Mouse (Mus musculus): ENCODE results near the gene Atraid. TPM values are rescaled to one million over a fixed set of nuclear protein-coding genes. Genes with fewer than 3 reads are reported as not detected.
"Not testable (repeated sequence)": the region's sequence is repeated elsewhere in the genome, so short reads cannot be mapped to it uniquely, and the experiment has no call there.

The Atraid gene
- total RNA-seq, 2 experiments from 2014 or later = 73.9 to 86.6 TPM

- not testable (repeated sequence) for DNase-seq (ENCODE audit: low spot score in 2 of 2)
These were observed 5.6 kb downstream of the Atraid start for GRCm38 (mm10) chr5:31053728-31054127.

GRCm38 (mm10) chr5:31054261-31055215, 6.4 kb downstream of the Atraid start, which contains the start of gene Cad:
TSS of gene Cad (plus strand) at chr5:31054780.
- peak; percentile 89 to 95 for DNase-seq (ENCODE audit: low spot score in 2 of 2)

GRCm38 (mm10) chr5:31055216-31056140, 7.4 kb downstream of the Atraid start:
- DNase-seq (ENCODE audit: low spot score in 2 of 2) = no peak

GRCm38 (mm10) chr5:31069810-31070209, 21.7 kb downstream of the Atraid start:
- no peak for DNase-seq (ENCODE audit: low spot score in 2 of 2)

GRCm38 (mm10) chr5:31071059-31071458, 22.9 kb downstream of the Atraid start:
- no peak for DNase-seq (ENCODE audit: low spot score in 2 of 2)

GRCm38 (mm10) chr5:31071821-31072220, 23.7 kb downstream of the Atraid start:
- DNase-seq (ENCODE audit: low spot score in 2 of 2) = no peak

- no peak for DNase-seq (ENCODE audit: low spot score in 2 of 2)
These were observed 25.1 kb downstream of the Atraid start for GRCm38 (mm10) chr5:31073176-31073575.

GRCm38 (mm10) chr5:31076346-31076745, 28.2 kb downstream of the Atraid start:
- DNase-seq (ENCODE audit: low spot score in 2 of 2) = no peak

- peak in 1 of 2 experiments; percentile 50 for DNase-seq (ENCODE audit: low spot score in 2 of 2)
These were observed 32.1 kb downstream of the Atraid start for GRCm38 (mm10) chr5:31080059-31080794.

- DNase-seq (ENCODE audit: low spot score in 2 of 2) = no peak
These were observed 32.7 kb downstream of the Atraid start for GRCm38 (mm10) chr5:31080795-31081164.

- DNase-seq (ENCODE audit: low spot score in 2 of 2) = peak in 1 of 2 experiments; percentile 52
These were observed 33.3 kb downstream of the Atraid start for GRCm38 (mm10) chr5:31081386-31081785.

GRCm38 (mm10) chr5:31082355-31082754, 34.2 kb downstream of the Atraid start:
- peak; percentile 54 to 63 for DNase-seq (ENCODE audit: low spot score in 2 of 2)

GRCm38 (mm10) chr5:31082935-31083625, 35.0 kb downstream of the Atraid start:
- DNase-seq (ENCODE audit: low spot score in 2 of 2) = no peak

GRCm38 (mm10) chr5:31083949-31084348, 35.8 kb downstream of the Atraid start:
- no peak for DNase-seq (ENCODE audit: low spot score in 2 of 2)

- no peak for DNase-seq (ENCODE audit: low spot score in 2 of 2)
These were observed 38.5 kb downstream of the Atraid start for GRCm38 (mm10) chr5:31086606-31087005.

GRCm38 (mm10) chr5:31087131-31087530, 39.0 kb downstream of the Atraid start:
- DNase-seq (ENCODE audit: low spot score in 2 of 2) = no peak

- DNase-seq (ENCODE audit: low spot score in 2 of 2) = peak in 1 of 2 experiments; percentile 41
These were observed 44.3 kb downstream of the Atraid start for GRCm38 (mm10) chr5:31092231-31092975.

- DNase-seq (ENCODE audit: low spot score in 2 of 2) = peak; percentile 49 to 79
These were observed 45.3 kb downstream of the Atraid start for GRCm38 (mm10) chr5:31093151-31094041.

Data from layer of hippocampus, postnatal 14 days (tissue).